Mouse (Mus musculus) liver, embryonic 15.5 days (tissue): Measurements from ENCODE around the gene Lrrc38. TPM values are rescaled to one million over a fixed set of nuclear protein-coding genes. Genes with fewer than 3 reads are reported as not detected.

Experiments used
- ATAC-seq: fragments of 200-750 bp; cut with Nextera tagmentation; 2 replicates; pipeline ENCODE4 v1.8.0; 2017; ENCODE audit warnings: moderate number of reproducible peaks, mild to moderate bottlenecking, moderate library complexity; ENCODE audit not compliant: insufficient read depth
- H3K27ac ChIP-seq: fragments of 300-500 bp; sonication (generic); replicated peaks from 2 replicates; pipeline ENCODE4 v1.5.1; 2015; ENCODE audit warnings: mild to moderate bottlenecking, inconsistent platforms
- H3K27me3 ChIP-seq: fragments of 300-500 bp; sonication (generic); 2 replicates; pipeline ENCODE4 v1.6.1; 2015; ENCODE audit warnings: mild to moderate bottlenecking, inconsistent platforms
- H3K36me3 ChIP-seq: fragments of 300-500 bp; sonication (generic); replicated peaks from 2 replicates; pipeline ENCODE4 v1.6.1; 2015; ENCODE audit warnings: moderate library complexity, mild to moderate bottlenecking, inconsistent platforms
- H3K4me1 ChIP-seq: fragments of 300-500 bp; sonication (generic); replicated peaks from 2 replicates; pipeline ENCODE4 v1.6.1; 2015; ENCODE audit warnings: inconsistent platforms
- H3K4me2 ChIP-seq: fragments of 300-500 bp; sonication (generic); 2 replicates; pipeline ENCODE4 v1.6.1; 2015; ENCODE audit warnings: moderate library complexity, mild to moderate bottlenecking, inconsistent platforms
- H3K4me3 ChIP-seq: fragments of 300-500 bp; sonication (generic); replicated peaks from 2 replicates; pipeline ENCODE4 v1.5.1; 2015; ENCODE audit warnings: mild to moderate bottlenecking, inconsistent platforms
- H3K9ac ChIP-seq: fragments of 300-500 bp; sonication (generic); 2 replicates; pipeline ENCODE4 v1.6.1; 2015; ENCODE audit warnings: moderate library complexity, mild to moderate bottlenecking, inconsistent platforms
- H3K9me3 ChIP-seq: fragments of 300-500 bp; sonication (generic); replicated peaks from 2 replicates; pipeline ENCODE4 v1.6.1; 2016; ENCODE audit warnings: inconsistent platforms
- WGBS: fragments of 180-500 bp; shearing (Covaris S2); methylation state at CpG from one replicate; pipeline ENCODE4 v1.1.7; 2015; ENCODE audit warnings: mixed read lengths; ENCODE audit not compliant: insufficient replicate concordance; 5-methylcytosine and 5-hydroxymethylcytosine counted together
- polyA plus RNA-seq: library from polyadenylated mRNA; unstranded; fragments of >200 nt; fragmentation: Nextera tagmentation; extraction: Ambion mirVana; gene quantifications from 2 replicates; pipeline ENCODE4 v1.2.1, GENCODE M21; 2015

Lrrc38 gene
- polyA plus RNA-seq = 0.07 TPM in 1 of 2 replicates, not detected in the other

DNA sequence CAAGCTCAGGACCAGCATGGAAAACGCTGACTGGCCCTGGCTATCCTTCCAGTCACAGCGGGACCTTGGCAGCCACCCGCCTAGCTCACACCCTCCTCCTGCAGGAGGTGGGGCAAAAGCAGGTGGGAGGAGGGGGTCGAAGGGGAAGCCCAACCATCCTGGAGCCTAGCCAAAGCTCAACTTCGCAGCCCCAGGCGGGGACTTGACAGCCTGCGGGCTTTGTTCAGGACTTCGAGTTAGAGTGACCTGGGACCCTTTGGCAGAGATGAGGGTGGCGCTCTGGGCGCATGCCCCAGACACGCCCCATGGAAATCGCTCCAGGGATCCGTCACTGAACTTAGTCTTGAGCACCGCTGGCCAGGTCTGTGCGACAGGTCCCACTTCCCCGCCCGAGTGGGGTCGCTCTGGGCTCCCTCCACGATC, at the start of gene Lrrc38:
Lrrc38 (plus strand) TSS at position 274 of the 423 bp plus-strand sequence.
- Histone ChIP-seq H3K27me3 (peaks cover 50% of the 10 kb centered on the region), H3K4me2 (peak within 1 kb of the TSS; percentile 32), H3K36me3 (no peaks in the 10 kb centered on the region), H3K27ac (no peak within 1 kb of the TSS), H3K4me1 (no peaks in the 10 kb centered on the region), H3K9me3 (no peaks in the 10 kb centered on the region), H3K4me3 (no peak within 1 kb of the TSS), H3K9ac (no peak within 1 kb of the TSS)
- ATAC-seq = no peak
- WGBS = 2% methylated on average over 19 of the region's 19 CpGs

GRCm38 (mm10) chr4:143300113-143300688, 49.4 kb upstream of the Lrrc38 start:
- WGBS = 15% methylated on average over 12 of the region's 12 CpGs
- no peak overlapping the region for H3K27ac ChIP-seq
- H3K9ac ChIP-seq = no peak overlapping the region
- H3K4me1 ChIP-seq = no peaks in the 10 kb centered on the region
- H3K9me3 ChIP-seq = no peaks in the 10 kb centered on the region
- ATAC-seq = no peak
- no peaks in the 10 kb centered on the region for H3K36me3 ChIP-seq
- H3K4me2 ChIP-seq = no peak overlapping the region
- H3K27me3 ChIP-seq = peaks cover 64% of the 10 kb centered on the region
- H3K4me3 ChIP-seq = no peak overlapping the region

GRCm38 (mm10) chr4:143301042-143301441, 48.5 kb upstream of the Lrrc38 start:
- Histone ChIP-seq H3K36me3 (no peaks in the 10 kb centered on the region), H3K27me3 (peaks cover 63% of the 10 kb centered on the region), H3K9ac (no peak overlapping the region), H3K9me3 (no peaks in the 10 kb centered on the region), H3K4me1 (no peaks in the 10 kb centered on the region), H3K4me2 (no peak overlapping the region), H3K4me3 (no peak overlapping the region), H3K27ac (no peak overlapping the region)
- ATAC-seq = no peak
- whole genome bisulfite sequencing = 39% methylated on average over 5 of the region's 5 CpGs

GRCm38 (mm10) chr4:143301875-143302274, 47.7 kb upstream of the Lrrc38 start:
- Histone ChIP-seq H3K4me1 (no peaks in the 10 kb centered on the region), H3K9me3 (no peaks in the 10 kb centered on the region), H3K4me2 (no peak overlapping the region), H3K9ac (no peak overlapping the region), H3K27me3 (peaks cover 58% of the 10 kb centered on the region), H3K36me3 (no peaks in the 10 kb centered on the region), H3K4me3 (no peak overlapping the region), H3K27ac (no peak overlapping the region)
- no peak for ATAC-seq
- WGBS = 31% methylated on average over 4 of the region's 4 CpGs

GRCm38 (mm10) chr4:143302279-143302890, 47.2 kb upstream of the Lrrc38 start:
- Histone ChIP-seq H3K4me3 (no peak overlapping the region), H3K27ac (no peak overlapping the region), H3K4me1 (no peaks in the 10 kb centered on the region), H3K4me2 (no peak overlapping the region), H3K27me3 (peaks cover 52% of the 10 kb centered on the region), H3K9ac (no peak overlapping the region), H3K36me3 (no peaks in the 10 kb centered on the region), H3K9me3 (no peaks in the 10 kb centered on the region)
- 24% methylated on average over 11 of the region's 11 CpGs for WGBS
- no peak for ATAC-seq

DNA sequence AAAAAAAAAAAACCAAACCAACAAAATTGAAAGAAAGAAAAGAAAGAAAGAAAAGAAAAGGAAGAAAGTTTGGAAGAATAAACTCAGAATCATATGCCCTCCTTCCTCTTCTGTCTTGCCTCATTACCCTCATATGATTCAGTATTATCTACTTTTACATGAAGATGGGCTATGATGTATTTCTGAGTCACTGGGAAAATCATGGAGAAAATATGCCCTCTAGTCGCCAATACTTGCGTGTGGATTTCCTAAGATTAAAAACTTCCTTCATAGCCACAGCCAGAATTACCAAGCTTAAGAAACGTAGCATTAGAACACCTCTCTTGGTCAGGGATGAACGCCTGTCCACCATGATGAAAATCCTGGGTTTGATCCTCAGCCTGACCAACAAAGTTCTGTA, 44.5 kb upstream of the Lrrc38 start:
- Histone ChIP-seq H3K9me3 (no peaks in the 10 kb centered on the region), H3K4me3 (no peak overlapping the region), H3K36me3 (no peaks in the 10 kb centered on the region), H3K27ac (no peak overlapping the region), H3K9ac (no peak overlapping the region), H3K4me2 (no peak overlapping the region), H3K4me1 (no peaks in the 10 kb centered on the region), H3K27me3 (peaks cover 27% of the 10 kb centered on the region)
- ATAC-seq = no peak
- WGBS = 51% methylated on average over 4 of the region's 4 CpGs

- Histone ChIP-seq H3K9ac (no peak overlapping the region), H3K4me1 (no peaks in the 10 kb centered on the region), H3K4me3 (no peak overlapping the region), H3K27ac (no peak overlapping the region), H3K36me3 (no peaks in the 10 kb centered on the region), H3K4me2 (no peak overlapping the region), H3K27me3 (peaks cover 16% of the 10 kb centered on the region), H3K9me3 (no peaks in the 10 kb centered on the region)
- ATAC-seq = no peak
- WGBS = 44% methylated on average over 5 of the region's 5 CpGs
Observed at GRCm38 (mm10) chr4:143305987-143306772, 43.4 kb upstream of the Lrrc38 start.

- no peak overlapping the region for H3K4me2 ChIP-seq
- no peaks in the 10 kb centered on the region for H3K4me1 ChIP-seq
- no peaks in the 10 kb centered on the region for H3K27me3 ChIP-seq
- H3K9ac ChIP-seq = no peak overlapping the region
- no peaks in the 10 kb centered on the region for H3K36me3 ChIP-seq
- no peak overlapping the region for H3K27ac ChIP-seq
- H3K4me3 ChIP-seq = no peak overlapping the region
- WGBS = 45% methylated on average over 2 of the region's 2 CpGs
- ATAC-seq = no peak
- no peaks in the 10 kb centered on the region for H3K9me3 ChIP-seq
Observed at GRCm38 (mm10) chr4:143311341-143311740, 38.2 kb upstream of the Lrrc38 start.

DNA sequence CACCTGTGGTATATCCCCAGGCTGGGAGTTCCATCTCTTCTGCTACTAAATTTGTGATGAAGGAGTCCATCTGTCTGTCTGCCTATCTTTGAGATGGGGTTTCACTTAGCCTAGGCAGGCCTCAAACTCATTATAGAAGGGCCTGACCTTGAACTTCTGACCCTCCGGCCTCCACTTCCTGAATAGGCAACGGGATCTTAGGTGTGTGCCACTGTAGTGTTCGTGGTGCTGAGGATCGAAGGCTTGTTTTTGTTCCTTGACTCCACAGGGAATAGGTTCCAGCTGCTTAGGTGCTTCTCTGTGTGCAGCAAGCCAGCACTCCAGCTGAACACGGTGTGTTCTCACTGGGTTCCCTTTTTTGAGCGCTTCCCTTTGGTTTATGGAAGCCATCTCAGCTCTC, 36.3 kb upstream of the Lrrc38 start:
- Histone ChIP-seq H3K27me3 (no peaks in the 10 kb centered on the region), H3K36me3 (no peaks in the 10 kb centered on the region)

DNA sequence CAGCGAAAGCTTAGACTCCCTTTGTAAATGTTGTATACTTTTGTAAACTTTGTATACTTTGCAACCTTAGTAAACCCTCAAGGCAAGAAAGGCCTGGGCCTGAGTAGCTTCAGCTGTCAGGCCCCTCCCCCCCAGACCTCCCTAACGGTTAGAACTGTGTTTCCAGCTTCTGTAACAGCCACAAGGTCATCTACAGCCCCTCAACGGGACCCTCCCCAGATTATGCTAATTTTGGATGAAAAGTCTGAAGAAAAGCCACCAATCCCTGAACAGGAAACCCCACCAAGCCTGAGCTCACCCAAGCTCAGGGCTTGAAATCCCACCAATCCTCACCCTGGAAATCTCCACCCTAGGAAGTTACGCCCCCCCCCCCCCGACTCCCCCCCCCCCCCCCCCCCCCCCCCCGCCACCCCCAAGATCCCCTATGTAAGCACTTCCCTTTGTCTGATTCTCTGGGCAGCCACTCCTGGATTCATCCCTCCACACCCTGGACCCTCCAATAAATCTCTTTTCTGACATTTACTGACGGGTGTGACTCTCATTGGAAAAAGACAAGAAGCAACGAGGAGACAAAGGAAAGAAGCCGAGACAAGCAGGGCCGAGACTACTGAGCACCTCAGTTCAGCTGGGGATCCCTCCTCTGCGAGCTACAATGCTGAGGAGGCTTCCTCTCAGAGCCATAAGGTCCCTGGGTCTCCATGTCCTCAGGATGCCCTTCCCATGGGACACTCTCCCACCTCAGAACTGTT, 25.2 kb upstream of the Lrrc38 start:
- Histone ChIP-seq H3K4me2 (no peak overlapping the region), H3K36me3 (no peaks in the 10 kb centered on the region), H3K9ac (no peak overlapping the region), H3K27ac (no peak overlapping the region), H3K4me3 (no peak overlapping the region), H3K4me1 (no peaks in the 10 kb centered on the region), H3K9me3 (no peaks in the 10 kb centered on the region), H3K27me3 (no peaks in the 10 kb centered on the region; the same call in 1 of the 2 replicates)
- WGBS = 25% methylated on average over 9 of the region's 11 CpGs
- no peak for ATAC-seq

More for the DNA sequence above, 36.3 kb upstream of the Lrrc38 start:
- WGBS = 59% methylated on average over 6 of the region's 6 CpGs
- H3K27ac ChIP-seq = no peak overlapping the region
- no peak overlapping the region for H3K9ac ChIP-seq
- no peak overlapping the region for H3K4me3 ChIP-seq
- no peaks in the 10 kb centered on the region for H3K9me3 ChIP-seq
- H3K4me2 ChIP-seq = no peak overlapping the region
- no peak for ATAC-seq
- H3K4me1 ChIP-seq = no peaks in the 10 kb centered on the region
